Mouse (Mus musculus): Measurements from ENCODE around the gene Unc13a. TPM values are rescaled to one million over a fixed set of nuclear protein-coding genes. Genes with fewer than 3 reads are reported as not detected.

Unc13a gene
- polyA plus RNA-seq, 1 experiment from 2014 or later: 0.35 TPM

GRCm38 (mm10) chr8:71693166-71694041 lies 21.8 kb upstream of the Unc13a start:
- 0 out of 2 replicates have a peak overlapping the region, but pooled peaks have one; percentile 14 for H3K4me2 ChIP-seq (replicated peaks; ENCODE audit: low read depth, low read length)
- no peak; the same call in 1 of the 2 replicates for ATAC-seq
- H3K9me3 ChIP-seq (ENCODE audit: low read length): no peaks in the 10 kb centered on the region
- no peaks in the 10 kb centered on the region for H3K36me3 ChIP-seq (ENCODE audit: insufficient read depth, low read length)
- 0 out of 2 replicates have a peak overlapping the region, but pooled peaks have one; percentile 1 for H3K4me3 ChIP-seq (ENCODE audit: low read depth, low read length)
- no peak for TF ChIP-seq CTCF (IDR thresholded peaks at IDR 0.05)
- TF ChIP-seq EP300 (IDR thresholded peaks at IDR 0.05): no peak
- WGBS: 13% methylated on average over 65 of the region's 68 CpGs
- H3K9ac ChIP-seq (replicated peaks; ENCODE audit: low read depth): no peak overlapping the region
- no peaks in the 10 kb centered on the region; the same call in 1 of the 2 replicates for H3K4me1 ChIP-seq (ENCODE audit: insufficient read depth, low read depth, low read length)
- H3K27ac ChIP-seq (ENCODE audit: low read length): no peak overlapping the region
- no peak for DNase-seq (ENCODE audit: low spot score)
- H3K27me3 ChIP-seq (replicated peaks; ENCODE audit: insufficient read depth, low read length): peaks cover 55% of the 10 kb centered on the region

GRCm38 (mm10) chr8:71692509-71692908 lies 21.0 kb upstream of the Unc13a start:
- ATAC-seq: no peak
- WGBS: 9% methylated on average over 30 of the region's 30 CpGs
- no peaks in the 10 kb centered on the region for H3K36me3 ChIP-seq (ENCODE audit: insufficient read depth, low read length)
- TF ChIP-seq CTCF (IDR thresholded peaks at IDR 0.05): no peak
- TF ChIP-seq EP300 (IDR thresholded peaks at IDR 0.05): no peak
- no peaks in the 10 kb centered on the region for H3K9me3 ChIP-seq (ENCODE audit: low read length)
- H3K27ac ChIP-seq (ENCODE audit: low read length): no peak overlapping the region
- no peaks in the 10 kb centered on the region; the same call in 1 of the 2 replicates for H3K4me1 ChIP-seq (ENCODE audit: insufficient read depth, low read depth, low read length)
- no peak overlapping the region for H3K4me2 ChIP-seq (replicated peaks; ENCODE audit: low read depth, low read length)
- DNase-seq (ENCODE audit: low spot score): no peak
- H3K9ac ChIP-seq (replicated peaks; ENCODE audit: low read depth): no peak overlapping the region
- H3K4me3 ChIP-seq (ENCODE audit: low read depth, low read length): no peak overlapping the region
- peaks cover 64% of the 10 kb centered on the region for H3K27me3 ChIP-seq (replicated peaks; ENCODE audit: insufficient read depth, low read length)

GRCm38 (mm10) chr8:71689028-71689427 lies 17.5 kb upstream of the Unc13a start, which contains the start of gene Insl3:
Insl3 (plus strand) TSS chr8:71689214.
- H3K4me3 ChIP-seq (ENCODE audit: low read depth, low read length): no peak within 1 kb of the TSS
- no peaks in the 10 kb centered on the region for H3K9me3 ChIP-seq (ENCODE audit: low read length)
- WGBS: 10% methylated on average over 33 of the region's 33 CpGs
- DNase-seq (ENCODE audit: low spot score): no peak
- ATAC-seq: no peak
- H3K36me3 ChIP-seq (ENCODE audit: insufficient read depth, low read length): no peaks in the 10 kb centered on the region
- H3K27me3 ChIP-seq (replicated peaks; ENCODE audit: insufficient read depth, low read length): peaks cover 88% of the 10 kb centered on the region
- H3K9ac ChIP-seq (replicated peaks; ENCODE audit: low read depth): no peak within 1 kb of the TSS
- no peak within 1 kb of the TSS for H3K4me2 ChIP-seq (replicated peaks; ENCODE audit: low read depth, low read length)
- TF ChIP-seq EP300 (IDR thresholded peaks at IDR 0.05) (no peak), CTCF (IDR thresholded peaks at IDR 0.05) (no peak)
- no peak within 1 kb of the TSS for H3K27ac ChIP-seq (ENCODE audit: low read length)
- peaks cover 2% of the 10 kb centered on the region; the same call in 1 of the 2 replicates for H3K4me1 ChIP-seq (ENCODE audit: insufficient read depth, low read depth, low read length)

GRCm38 (mm10) chr8:71687616-71688015 lies 16.1 kb upstream of the Unc13a start:
- Histone ChIP-seq H3K4me3 (ENCODE audit: low read depth, low read length) (no peak overlapping the region), H3K36me3 (ENCODE audit: insufficient read depth, low read length) (no peaks in the 10 kb centered on the region), H3K27ac (ENCODE audit: low read length) (no peak overlapping the region), H3K9ac (replicated peaks; ENCODE audit: low read depth) (no peak overlapping the region), H3K4me2 (replicated peaks; ENCODE audit: low read depth, low read length) (no peak overlapping the region), H3K4me1 (ENCODE audit: insufficient read depth, low read depth, low read length) (0 out of 2 replicates have a peak, but pooled peaks cover 2% of the 10 kb centered on the region), H3K9me3 (ENCODE audit: low read length) (no peaks in the 10 kb centered on the region), H3K27me3 (replicated peaks; ENCODE audit: insufficient read depth, low read length) (peaks cover 82% of the 10 kb centered on the region)
- ATAC-seq (no peak), DNase-seq (ENCODE audit: low spot score) (no peak)
- 23% methylated on average over 8 of the region's 8 CpGs for WGBS
- no peak for TF ChIP-seq EP300 (IDR thresholded peaks at IDR 0.05)
- no peak for TF ChIP-seq CTCF (IDR thresholded peaks at IDR 0.05)

GRCm38 (mm10) chr8:71686143-71686734 lies 14.7 kb upstream of the Unc13a start:
- WGBS: 14% methylated on average over 23 of the region's 23 CpGs
- no peaks in the 10 kb centered on the region for H3K36me3 ChIP-seq (ENCODE audit: insufficient read depth, low read length)
- no peaks in the 10 kb centered on the region for H3K9me3 ChIP-seq (ENCODE audit: low read length)
- H3K4me3 ChIP-seq (ENCODE audit: low read depth, low read length): peak overlapping the region; percentile 15; the same call in 1 of the 2 replicates
- DNase-seq (ENCODE audit: low spot score) (no peak), ATAC-seq (peak; percentile 62)
- H3K27ac ChIP-seq (ENCODE audit: low read length): no peak overlapping the region
- 0 out of 2 replicates have a peak, but pooled peaks cover 2% of the 10 kb centered on the region for H3K4me1 ChIP-seq (ENCODE audit: insufficient read depth, low read depth, low read length)
- H3K4me2 ChIP-seq (replicated peaks; ENCODE audit: low read depth, low read length): peak overlapping the region; percentile 27
- TF ChIP-seq EP300 (IDR thresholded peaks at IDR 0.05) (no peak), CTCF (IDR thresholded peaks at IDR 0.05) (no peak)
- H3K9ac ChIP-seq (replicated peaks; ENCODE audit: low read depth): no peak overlapping the region
- peaks cover 78% of the 10 kb centered on the region for H3K27me3 ChIP-seq (replicated peaks; ENCODE audit: insufficient read depth, low read length)

- H3K27ac ChIP-seq (ENCODE audit: low read length): no peak overlapping the region
- ATAC-seq (no peak), DNase-seq (ENCODE audit: low spot score) (no peak)
- H3K4me3 ChIP-seq (ENCODE audit: low read depth, low read length): no peak overlapping the region
- no peaks in the 10 kb centered on the region for H3K36me3 ChIP-seq (ENCODE audit: insufficient read depth, low read length)
- peaks cover 75% of the 10 kb centered on the region for H3K27me3 ChIP-seq (replicated peaks; ENCODE audit: insufficient read depth, low read length)
- H3K4me1 ChIP-seq (ENCODE audit: insufficient read depth, low read depth, low read length): 0 out of 2 replicates have a peak, but pooled peaks cover 2% of the 10 kb centered on the region
- no peak overlapping the region for H3K9ac ChIP-seq (replicated peaks; ENCODE audit: low read depth)
- H3K4me2 ChIP-seq (replicated peaks; ENCODE audit: low read depth, low read length): peak overlapping the region; percentile 22; the same call in 1 of the 2 replicates
- WGBS: 16% methylated on average over 23 of the region's 29 CpGs
- no peaks in the 10 kb centered on the region for H3K9me3 ChIP-seq (ENCODE audit: low read length)
- TF ChIP-seq CTCF (IDR thresholded peaks at IDR 0.05): peak; percentile 27
- TF ChIP-seq EP300 (IDR thresholded peaks at IDR 0.05): no peak
These were observed 14.0 kb upstream of the Unc13a start for GRCm38 (mm10) chr8:71685573-71685972.

Data from lung, postnatal 0 days (tissue).